Mouse (Mus musculus): ENCODE data around the gene Rsbn1l.
A peak's percentile ranks its signal among the peaks of the same experiment; 100 is the strongest.

Gene Rsbn1l

GRCm38 (mm10) chr5:20956298-20956697 lies at the start of gene Rsbn1l:
TSS of gene Rsbn1l (minus strand) at chr5:20956398.
- no peak for DNase-seq

DNA sequence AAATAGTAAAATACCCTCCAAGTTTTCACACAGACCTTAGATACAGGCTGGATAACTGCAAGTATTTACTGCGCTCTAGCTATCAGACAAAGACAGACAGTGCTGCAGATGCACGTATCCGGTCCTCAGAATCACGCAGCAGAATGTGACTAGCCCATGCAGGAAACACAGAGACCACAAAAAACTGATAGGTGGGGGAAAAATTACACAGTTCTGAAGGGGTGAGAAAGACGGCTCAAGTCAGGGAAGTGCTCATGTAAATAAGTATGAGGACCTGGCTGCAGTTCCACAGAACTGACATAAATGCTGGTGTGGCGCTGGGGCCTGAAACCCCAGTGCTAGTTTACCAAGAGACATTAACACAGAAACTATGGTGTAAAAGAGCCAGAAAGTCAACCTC lies 46.5 kb upstream of the Rsbn1l start:
- no peak for DNase-seq

GRCm38 (mm10) chr5:21001622-21002315 lies 45.6 kb upstream of the Rsbn1l start:
- no peak for DNase-seq

DNA sequence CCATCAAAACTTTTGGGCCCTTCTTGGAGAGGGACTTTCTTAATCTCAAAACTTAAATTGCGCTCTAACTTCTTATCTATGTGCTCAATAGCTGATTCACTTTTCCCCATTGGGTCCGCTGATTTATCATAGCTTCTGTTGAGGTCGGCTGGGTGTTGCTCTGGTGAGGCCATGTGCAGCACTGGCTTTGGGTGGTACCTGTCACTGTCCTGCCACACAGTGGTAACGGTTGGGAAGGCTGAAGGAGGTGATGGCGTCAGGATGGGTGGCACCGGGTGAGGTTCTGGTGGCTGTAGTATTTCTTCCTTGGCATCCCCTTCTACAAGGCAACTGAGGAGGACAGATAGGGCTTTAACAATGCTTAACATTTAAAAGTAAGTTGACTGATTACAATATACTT lies 42.2 kb upstream of the Rsbn1l start:
- DNase-seq, result no peak

DNA sequence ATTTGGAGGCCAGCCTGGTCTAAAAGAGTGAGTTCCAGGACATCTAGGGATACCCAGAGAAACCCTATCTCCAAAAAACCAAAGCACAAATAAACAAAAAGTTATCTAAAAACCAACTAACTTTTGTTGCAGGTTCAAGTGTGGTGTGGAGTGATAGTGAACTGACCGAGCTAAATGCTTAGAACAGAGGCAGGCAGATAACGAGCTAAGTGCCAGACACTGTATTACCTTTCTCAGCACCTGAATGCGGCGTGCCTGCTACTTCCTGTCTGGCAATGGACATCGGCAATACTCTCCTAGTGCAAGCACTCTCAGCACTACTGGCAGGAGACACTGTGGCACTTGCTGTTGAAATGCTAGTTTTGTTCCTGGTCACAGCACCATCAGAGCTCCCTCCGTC lies 41.4 kb upstream of the Rsbn1l start:
- DNase-seq, result no peak

DNA sequence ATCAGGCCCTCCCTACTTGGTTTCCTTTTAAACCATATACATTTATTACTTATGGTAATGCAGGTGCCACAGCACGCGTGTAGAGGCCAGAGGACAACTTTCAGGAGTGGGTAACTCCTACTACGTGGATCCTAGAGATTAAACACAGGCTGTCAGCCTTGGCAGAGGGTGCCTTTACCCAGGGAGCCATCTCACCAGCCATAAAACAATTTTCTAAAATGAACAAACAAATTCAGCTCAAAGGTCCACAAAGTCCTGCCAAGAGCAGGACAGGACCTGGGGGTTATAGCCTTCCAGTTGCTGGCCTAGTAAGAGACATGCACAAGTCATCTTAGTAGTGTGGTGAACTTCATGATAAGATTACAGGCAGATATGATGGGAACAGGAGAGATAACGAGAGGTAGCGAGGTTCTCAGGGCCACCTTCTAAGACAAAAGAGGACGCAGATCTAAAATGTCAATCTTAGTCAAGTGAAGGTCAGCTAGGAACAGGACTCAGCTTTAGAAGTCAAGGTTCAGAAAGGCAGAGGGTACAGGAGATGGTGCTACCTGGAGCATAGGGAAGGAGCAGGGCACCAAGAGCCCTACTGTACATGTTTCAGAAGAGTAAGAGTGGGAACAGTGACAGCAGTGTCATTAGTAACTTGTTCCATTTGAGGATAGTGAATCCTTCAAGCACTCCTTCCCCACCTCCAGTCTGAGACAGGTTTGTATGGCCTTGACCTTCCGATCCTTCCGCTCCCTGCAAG lies 34.0 kb upstream of the Rsbn1l start:
- no peak for DNase-seq

GRCm38 (mm10) chr5:20986271-20986670 lies 30.1 kb upstream of the Rsbn1l start:
- DNase-seq, result no peak

DNA sequence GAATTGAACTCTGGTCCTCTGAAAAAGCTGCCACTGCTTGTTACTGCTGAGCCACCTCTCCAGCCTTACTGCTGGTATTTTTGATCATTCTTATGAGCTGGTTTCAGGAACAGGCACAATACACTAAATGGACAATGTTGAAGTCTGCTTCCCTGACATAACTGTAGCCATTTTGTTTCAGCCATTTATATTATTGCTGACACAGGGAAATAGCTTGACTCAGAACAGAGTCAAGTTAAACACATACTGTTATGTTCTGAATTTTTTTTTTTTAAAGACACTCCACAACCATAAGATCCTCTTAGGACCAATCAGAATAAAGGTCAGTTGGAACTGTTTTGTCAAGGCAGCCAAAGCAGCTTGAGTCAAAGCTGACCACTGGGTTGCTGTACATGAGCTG lies 27.3 kb upstream of the Rsbn1l start:
- DNase-seq, result no peak

GRCm38 (mm10) chr5:20974690-20975089 lies 18.5 kb upstream of the Rsbn1l start:
- no peak for DNase-seq

DNA sequence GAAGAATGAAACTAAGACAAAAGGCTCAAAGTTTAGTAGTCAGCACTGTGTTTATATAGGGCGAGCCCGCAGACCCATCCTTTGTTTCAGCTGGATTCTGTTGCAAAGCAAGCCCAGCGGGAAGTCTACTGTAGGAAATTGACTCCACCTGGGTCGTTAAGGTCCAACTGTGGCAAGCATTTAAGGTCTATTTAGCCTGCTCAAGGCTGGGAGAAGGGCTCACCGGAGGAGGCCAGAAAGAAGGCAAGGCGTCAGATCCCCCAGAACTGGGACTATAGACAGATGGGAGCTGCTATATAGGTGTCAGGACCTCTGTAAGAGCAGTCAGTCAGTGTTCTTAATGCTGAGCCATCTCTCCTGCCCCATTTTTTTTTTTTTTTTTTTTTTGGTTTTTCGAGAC lies 17.8 kb upstream of the Rsbn1l start:
- DNase-seq, result no peak

- no peak for DNase-seq
Observed at GRCm38 (mm10) chr5:20973069-20973468, 16.9 kb upstream of the Rsbn1l start.

GRCm38 (mm10) chr5:20968963-20969362 lies 12.8 kb upstream of the Rsbn1l start:
- peak; percentile 79 for DNase-seq

DNA sequence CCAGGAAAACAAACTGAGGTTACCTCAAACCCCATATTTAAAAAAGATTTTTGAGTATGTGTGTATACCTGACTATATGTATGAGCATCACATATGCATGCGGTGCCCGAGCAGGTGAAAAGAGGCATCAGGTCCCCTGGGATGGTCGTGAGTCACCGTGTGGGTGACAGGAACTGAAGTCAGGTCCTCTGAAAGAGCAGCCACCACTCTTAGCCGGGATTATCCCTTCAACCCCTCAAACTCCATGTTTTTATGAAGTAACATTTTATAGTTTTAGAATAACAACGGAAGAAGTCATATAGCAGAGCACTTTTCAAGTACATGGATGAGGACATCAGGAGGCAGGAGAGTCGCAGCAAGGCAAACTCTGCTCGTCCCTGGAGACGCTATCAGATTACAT lies 12.3 kb upstream of the Rsbn1l start:
- no peak for DNase-seq

DNA sequence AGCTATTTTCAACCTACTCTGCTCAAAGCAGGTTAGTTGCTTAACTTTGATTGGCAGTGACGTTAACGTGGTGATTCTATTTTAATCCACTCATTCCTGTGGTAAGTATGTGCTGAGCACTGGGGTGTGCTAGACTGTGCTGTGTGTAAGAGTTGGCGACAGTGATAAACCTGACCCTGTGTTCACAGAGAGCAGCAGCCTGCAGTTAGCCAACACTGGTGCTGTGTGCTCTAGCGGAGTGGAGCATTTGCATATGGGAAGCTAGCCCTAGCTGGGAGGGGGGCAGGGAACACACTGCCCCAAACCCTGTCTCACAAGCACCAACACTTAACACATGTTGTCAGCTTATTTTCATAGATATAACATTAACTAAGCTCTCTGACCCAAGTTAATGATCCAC lies 11.7 kb upstream of the Rsbn1l start:
- DNase-seq, result peak; percentile 81

GRCm38 (mm10) chr5:20964446-20964845 lies 8.2 kb upstream of the Rsbn1l start:
- no peak for DNase-seq

- DNase-seq, result no peak
Observed at GRCm38 (mm10) chr5:20963295-20963694, 7.1 kb upstream of the Rsbn1l start.

DNA sequence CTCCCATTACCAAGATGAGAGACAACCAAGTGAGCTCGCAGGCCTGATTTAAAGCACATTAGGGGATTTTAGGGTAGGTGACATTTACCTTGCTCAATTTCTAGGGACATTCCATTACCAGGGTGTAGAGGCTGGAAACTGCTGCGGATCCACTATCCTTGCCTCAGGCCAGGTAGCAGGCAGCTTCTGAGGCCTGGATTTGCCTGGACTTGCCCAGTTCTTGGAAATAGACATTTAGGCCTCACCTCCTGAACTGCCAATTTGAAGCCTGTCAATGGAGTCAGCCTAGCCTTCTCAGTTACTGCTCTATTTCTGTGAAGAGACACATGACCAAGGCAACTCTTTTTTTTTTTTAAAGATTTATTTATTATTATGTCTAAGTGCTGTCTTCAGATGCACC lies 4.7 kb upstream of the Rsbn1l start:
- no peak for DNase-seq

DNA sequence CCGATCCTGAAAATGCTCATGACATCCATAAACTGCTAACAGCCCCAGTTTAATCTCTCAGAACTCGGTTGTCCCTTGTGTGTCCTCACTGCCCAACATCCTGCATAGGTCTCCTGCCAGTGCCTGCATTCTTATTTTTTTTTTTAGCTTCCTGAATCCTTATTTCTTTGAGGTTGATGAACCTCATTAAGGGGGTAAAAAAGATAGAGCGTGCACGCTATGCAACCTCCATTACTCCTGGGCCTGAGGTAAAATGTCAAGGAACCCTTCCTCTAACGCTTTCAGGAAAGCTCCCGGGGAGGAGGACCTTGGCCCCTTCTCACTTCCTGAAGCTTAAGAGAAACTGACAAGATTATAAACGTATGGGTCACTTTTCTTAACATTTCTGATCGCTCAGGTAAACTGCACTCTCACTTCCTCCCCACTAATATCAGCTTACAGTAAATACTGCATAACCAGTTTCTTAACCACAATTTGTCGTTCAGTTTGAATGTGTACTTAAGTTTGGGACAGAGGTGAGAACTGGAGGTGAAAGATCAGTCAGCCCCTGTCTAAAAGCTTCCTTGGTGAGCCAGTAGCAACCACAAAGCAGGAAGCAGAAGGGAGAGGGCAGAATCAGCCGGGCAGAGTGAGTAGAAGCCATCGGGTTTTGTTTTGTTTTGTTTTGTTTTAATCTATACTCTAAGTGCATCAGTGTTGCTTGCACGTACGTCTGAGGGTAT lies 923 bp downstream of the Rsbn1l start:
- no peak for DNase-seq

- DNase-seq, result no peak
Observed at GRCm38 (mm10) chr5:20952337-20952925, 3.8 kb downstream of the Rsbn1l start.

DNA sequence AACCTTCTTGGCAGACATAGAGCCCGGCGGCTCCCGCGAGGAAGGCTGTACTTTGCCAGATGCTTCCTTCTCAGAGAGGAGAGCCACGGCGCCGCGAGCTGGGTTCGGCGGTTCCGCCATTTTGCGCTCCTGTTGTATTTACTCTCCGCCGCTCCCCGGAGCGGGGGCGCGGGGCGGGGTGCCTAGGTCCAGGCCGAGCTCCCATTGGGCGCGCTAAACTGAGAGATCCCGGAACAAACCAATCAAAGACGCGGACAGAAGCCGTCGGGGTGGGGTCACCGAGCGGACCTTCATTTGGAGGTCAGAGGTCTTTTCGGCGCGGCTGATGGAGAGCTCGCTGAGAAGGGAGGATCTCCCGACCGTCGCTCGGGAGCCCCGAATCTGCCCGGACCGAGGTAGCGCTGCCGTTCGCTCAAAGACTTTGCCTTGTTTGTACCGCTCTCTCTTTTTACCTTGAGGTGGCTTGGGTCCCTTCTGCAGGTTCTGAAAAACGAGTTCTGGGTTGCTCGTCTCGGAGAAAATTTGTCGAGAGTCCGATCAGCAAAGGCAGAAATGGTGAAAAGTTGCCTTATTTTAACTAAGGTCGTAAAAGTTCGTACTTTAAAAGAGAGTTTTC lies 4.4 kb downstream of the Rsbn1l start:
- peak; percentile 97 for DNase-seq

DNA sequence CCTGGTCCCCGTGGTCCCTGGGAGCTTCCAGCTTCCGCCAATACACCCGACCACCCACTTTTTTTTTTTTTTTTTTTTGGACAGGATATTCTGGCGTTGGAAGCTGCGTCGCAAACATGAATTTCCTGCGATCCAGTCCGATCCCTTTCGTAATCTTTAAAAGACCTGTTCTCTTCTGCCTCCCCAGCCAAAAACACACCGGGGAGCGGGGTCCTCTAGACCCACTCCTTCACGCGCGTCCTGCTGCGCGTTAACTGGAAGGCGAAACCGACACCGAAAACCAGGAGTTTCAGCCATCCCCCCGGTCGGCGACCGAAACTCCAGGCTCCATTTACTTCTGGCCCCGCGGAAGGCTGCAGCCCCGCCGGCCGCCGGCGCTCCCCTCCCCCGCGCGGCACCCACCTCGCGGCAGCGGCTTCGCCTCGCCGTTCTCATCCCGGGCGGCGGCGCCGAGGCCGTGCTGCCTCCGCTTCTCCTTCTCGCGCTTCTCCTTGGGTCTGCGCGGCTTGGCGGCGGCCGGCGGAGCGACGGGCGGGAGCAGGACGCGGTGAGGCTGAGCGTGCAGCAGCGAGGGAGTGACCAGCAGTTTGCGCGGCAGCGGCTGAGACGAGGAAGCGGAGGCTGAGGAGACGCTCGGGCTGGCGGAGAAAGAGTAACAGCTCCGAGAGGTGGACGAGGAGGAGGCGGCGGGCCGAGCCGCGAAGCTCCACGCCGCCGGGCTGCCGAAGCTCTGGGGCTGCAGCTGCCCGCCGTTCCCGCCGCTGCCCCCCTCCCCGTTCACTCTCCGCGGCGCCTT lies 5.1 kb downstream of the Rsbn1l start:
- DNase-seq, result no peak

- no peak for DNase-seq
Observed at GRCm38 (mm10) chr5:20950516-20950854, 5.7 kb downstream of the Rsbn1l start.

Data from kidney, adult 11 months (tissue).